Mouse (Mus musculus) liver, postnatal 0 days (tissue): ENCODE data around the gene Gm17304.
A peak's percentile ranks its signal among the peaks of the same experiment; 100 is the strongest.

Experiments
- CTCF ChIP-seq: sonication (generic); IDR thresholded peaks from 2 replicates; pipeline ENCODE4 v1.5.1; 2016; ENCODE audit warnings: antibody characterized with exemption, low read depth
- EP300 ChIP-seq: IDR thresholded peaks from 2 replicates; pipeline ENCODE4 v1.6.1; 2016; ENCODE audit warnings: antibody characterized with exemption, low read depth, mild to moderate bottlenecking

DNA sequence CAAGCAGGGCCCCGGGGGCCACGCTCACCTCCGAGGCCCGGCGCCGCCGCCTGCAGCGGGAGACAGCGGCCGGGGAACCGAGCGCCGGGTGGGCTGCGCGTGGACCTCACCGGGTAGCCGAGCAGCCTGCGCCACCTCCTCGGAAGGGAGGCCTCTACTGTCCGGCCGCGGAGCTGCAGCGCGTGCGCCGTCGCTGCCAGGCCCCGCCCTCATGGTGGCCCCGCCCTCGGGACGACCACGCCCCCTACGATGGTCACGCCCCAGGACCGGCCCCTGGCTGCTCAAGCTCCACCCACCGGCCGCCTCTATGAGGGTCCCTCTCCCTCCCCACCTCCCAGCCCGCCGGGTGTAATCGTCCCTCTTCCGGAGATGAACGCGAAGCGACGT lies 34.3 kb upstream of the Gm17304 start:
- TF ChIP-seq EP300 = no peak
- peak; percentile 70 for TF ChIP-seq CTCF
